8 mouse cellular contexts compared by ENCODE assay signal in genomic region chrX:74428826-74429276, GRCm38 (mm10). TPM values are rescaled to one million over a fixed set of nuclear protein-coding genes. Genes with fewer than 3 reads are reported as not detected.
DNase-seq lines count a peak whose midpoint lies in the region; ATAC-seq and TF ChIP-seq lines count a peak whose summit lies in the region.

TSS of gene G6pdx (minus strand) at chrX:74429194.

- H3K27ac ChIP-seq in forebrain, embryonic 13.5 days = peak within 1 kb of the TSS; percentile 72
- H3K27ac ChIP-seq in liver, postnatal 0 days (ENCODE audit: low read depth) = peak within 1 kb of the TSS; percentile 95
- peak within 1 kb of the TSS; percentile 62 for H3K27ac ChIP-seq in neural tube, embryonic 14.5 days (ENCODE audit: low read depth, low read length)

- H3K9ac ChIP-seq in forebrain, embryonic 13.5 days = peak within 1 kb of the TSS; percentile 68
- peak within 1 kb of the TSS; percentile 71 for H3K9ac ChIP-seq in liver, postnatal 0 days (replicated peaks)
- H3K9ac ChIP-seq in neural tube, embryonic 14.5 days (replicated peaks; ENCODE audit: low read depth, low read length) = peak within 1 kb of the TSS; percentile 34

- ATAC-seq in forebrain, embryonic 13.5 days = peak; percentile 89
- peak; percentile 73 for ATAC-seq in liver, postnatal 0 days
- ATAC-seq in neural tube, embryonic 14.5 days (ENCODE audit: low read depth) = peak; percentile 88

- DNase-seq in c-Kit-positive CD71-positive TER-119-positive erythroid progenitor cells, embryonic 14.5 days (ENCODE audit: low spot score) = peak; percentile 85
- DNase-seq in heart, postnatal 10 days = peak; percentile 91
- DNase-seq in large intestine, adult 2 months (ENCODE audit: low read depth, low spot score) = no peak
- peak; percentile 91 for DNase-seq in liver, postnatal 0 days
- DNase-seq in testis, postnatal 10 days (ENCODE audit: low spot score) = peak; percentile 91

- no peaks in the 10 kb centered on the region for H3K27me3 ChIP-seq in E14TG2a.4 (ENCODE audit: insufficient read depth, low read length)
- no peaks in the 10 kb centered on the region for H3K27me3 ChIP-seq in forebrain, embryonic 13.5 days
- H3K27me3 ChIP-seq in liver, postnatal 0 days (ENCODE audit: insufficient read depth, low read length) = no peaks in the 10 kb centered on the region
- no peaks in the 10 kb centered on the region for H3K27me3 ChIP-seq in neural tube, embryonic 14.5 days (ENCODE audit: control insufficient read depth, insufficient read depth, low read length)

- TF ChIP-seq CTCF in E14TG2a.4 (conservative IDR thresholded peaks at IDR 0.05; ENCODE audit: low read length) = no peak
- peak; percentile 58 for TF ChIP-seq CTCF in liver, postnatal 0 days (IDR thresholded peaks at IDR 0.05; ENCODE audit: low read depth)

- H3K4me2 ChIP-seq in forebrain, embryonic 13.5 days = peak within 1 kb of the TSS; percentile 61
- peak within 1 kb of the TSS; percentile 80 for H3K4me2 ChIP-seq in liver, postnatal 0 days (ENCODE audit: low read depth, low read length)
- H3K4me2 ChIP-seq in neural tube, embryonic 14.5 days (ENCODE audit: low read depth, low read length) = peak within 1 kb of the TSS; percentile 48

- peaks cover 24% of the 10 kb centered on the region for H3K4me1 ChIP-seq in E14TG2a.4 (replicated peaks; ENCODE audit: low read depth, low read length)
- H3K4me1 ChIP-seq in forebrain, embryonic 13.5 days = peaks cover 10% of the 10 kb centered on the region
- H3K4me1 ChIP-seq in liver, postnatal 0 days (ENCODE audit: insufficient read depth) = peaks cover 5% of the 10 kb centered on the region
- peaks cover 8% of the 10 kb centered on the region; the same call in 1 of the 2 replicates for H3K4me1 ChIP-seq in neural tube, embryonic 14.5 days (ENCODE audit: control insufficient read depth, insufficient read depth, low read length)

- WGBS in forebrain, embryonic 13.5 days = 32% methylated on average over 24 of the region's 25 CpGs
- 19% methylated on average over 25 of the region's 25 CpGs for WGBS in large intestine, adult 2 months
- 20% methylated on average over 19 of the region's 25 CpGs for WGBS in liver, postnatal 0 days (ENCODE audit: insufficient replicate concordance)
- WGBS in neural tube, embryonic 14.5 days = 15% methylated on average over 25 of the region's 25 CpGs

- H3K4me3 ChIP-seq in E14TG2a.4 (replicated peaks; ENCODE audit: low read length) = peak within 1 kb of the TSS; percentile 85
- H3K4me3 ChIP-seq in forebrain, embryonic 13.5 days = peak within 1 kb of the TSS; percentile 51
- H3K4me3 ChIP-seq in liver, postnatal 0 days (ENCODE audit: low read depth, low read length) = peak within 1 kb of the TSS; percentile 61
- peak within 1 kb of the TSS; percentile 46 for H3K4me3 ChIP-seq in neural tube, embryonic 14.5 days (ENCODE audit: low read depth, low read length)

- intact Hi-C loops in heart, postnatal 10 days (cut with DNase I) = loop anchor here (10.0 kb wide), 2 partner anchors 464 to 714 kb away; partner anchors contain the start of genes Abcd1, Bcap31 and Hcfc1

- no peaks in the 10 kb centered on the region for H3K9me3 ChIP-seq in E14TG2a.4 (ENCODE audit: low read length)
- H3K9me3 ChIP-seq in forebrain, embryonic 13.5 days (replicated peaks) = no peaks in the 10 kb centered on the region
- H3K9me3 ChIP-seq in liver, postnatal 0 days (ENCODE audit: low read length) = no peaks in the 10 kb centered on the region
- H3K9me3 ChIP-seq in neural tube, embryonic 14.5 days (ENCODE audit: control insufficient read depth, low read length) = no peaks in the 10 kb centered on the region

- peaks cover 48% of the 10 kb centered on the region for H3K36me3 ChIP-seq in E14TG2a.4 (ENCODE audit: insufficient read depth, low read length)
- H3K36me3 ChIP-seq in forebrain, embryonic 13.5 days (ENCODE audit: poor library complexity, severe bottlenecking) = peaks cover 13% of the 10 kb centered on the region
- H3K36me3 ChIP-seq in liver, postnatal 0 days (replicated peaks; ENCODE audit: insufficient read depth, low read length) = peaks cover 8% of the 10 kb centered on the region
- H3K36me3 ChIP-seq in neural tube, embryonic 14.5 days (ENCODE audit: control insufficient read depth, insufficient read depth, low read length) = no peaks in the 10 kb centered on the region; the same call in 1 of the 2 replicates

- no peak for TF ChIP-seq EP300 in liver, postnatal 0 days (IDR thresholded peaks at IDR 0.05; ENCODE audit: low read depth)

RNA-seq across cellular contexts. Expression of gene G6pdx, which starts in this region (rescaled TPM):
- polyA plus RNA-seq in forebrain, embryonic 13.5 days (2015; fragmentation: Nextera tagmentation; extraction: Ambion mirVana) = 53.6 and 56.3 TPM in 2 replicates
- total RNA-seq in heart, postnatal 10 days (2021) = 10 to 100 TPM in 1 of 2 experiments, 1 to 10 TPM in 1; 9.3 to 10.4 TPM
- polyA plus RNA-seq in large intestine, adult 2 months (2012; rRNA removed) = 40.5 and 60.0 TPM in 2 replicates
- 21.9 and 24.3 TPM in 2 replicates for polyA plus RNA-seq in liver, postnatal 0 days (2015; fragmentation: Nextera tagmentation; extraction: Ambion mirVana)
- polyA plus RNA-seq in neural tube, embryonic 14.5 days (2014; fragmentation: Nextera tagmentation; extraction: Ambion mirVana) = 53.4 and 57.2 TPM in 2 replicates
